10 mouse cellular contexts compared by ENCODE assay signal in genomic region chr2:166663250-166663961, GRCm38 (mm10). TPM values are rescaled to one million over a fixed set of nuclear protein-coding genes. Genes with fewer than 3 reads are reported as not detected.
DNase-seq lines count a peak whose midpoint lies in the region; ATAC-seq lines count a peak whose summit lies in the region.
"Had no signal": no experiment of that assay in that cellular context is flagged by ENCODE, and none has a peak within 500 bp of the region (broad histone marks: within the 10 kb centered on the region; RNA-seq: fewer than 3 reads in every experiment).

No protein-coding gene starts in this region.

- H3K4me1 ChIP-seq in heart, embryonic 16.5 days (ENCODE audit: control insufficient read depth, insufficient read depth, low read length): peaks cover 17% of the 10 kb centered on the region
- peaks cover 38% of the 10 kb centered on the region for H3K4me1 ChIP-seq in forebrain, embryonic 14.5 days (ENCODE audit: control insufficient read depth, insufficient read depth, low read length)
- peaks cover 13% of the 10 kb centered on the region for H3K4me1 ChIP-seq in kidney, embryonic 16.5 days (ENCODE audit: insufficient read depth, low read length)

- intact Hi-C loops in heart, postnatal 10 days (cut with DNase I): no loop called here

- no peak overlapping the region for H3K9ac ChIP-seq in heart, embryonic 16.5 days (ENCODE audit: low read length)
- H3K9ac ChIP-seq in forebrain, embryonic 14.5 days (ENCODE audit: low read length): no peak overlapping the region
- no peak overlapping the region for H3K9ac ChIP-seq in kidney, embryonic 16.5 days (replicated peaks; ENCODE audit: low read length)

- ATAC-seq in heart, embryonic 16.5 days (replicated peaks; ENCODE audit: extremely low read depth, insufficient read depth, low FRiP score): 0 out of 2 replicates have a peak, but pooled peaks have one; percentile 10
- 0 out of 2 replicates have a peak, but pooled peaks have one; percentile 21 for ATAC-seq in forebrain, embryonic 14.5 days
- ATAC-seq in kidney, embryonic 16.5 days (ENCODE audit: low FRiP score, low TSS enrichment): no peak
- ATAC-seq: intestine, postnatal 0 days had no signal

- H3K4me3 ChIP-seq in heart, embryonic 16.5 days (ENCODE audit: low read length): no peak overlapping the region
- H3K4me3 ChIP-seq in forebrain, embryonic 14.5 days (ENCODE audit: low read depth, low read length): no peak overlapping the region
- H3K4me3 ChIP-seq in kidney, embryonic 16.5 days (ENCODE audit: low read length): no peak overlapping the region
- H3K4me3 ChIP-seq: erythroblast, embryonic 14.5 days had no signal

- H3K9me3 ChIP-seq in heart, embryonic 16.5 days (replicated peaks; ENCODE audit: control insufficient read depth, low read length): no peaks in the 10 kb centered on the region
- H3K9me3 ChIP-seq in forebrain, embryonic 14.5 days (replicated peaks; ENCODE audit: control insufficient read depth, low read length): no peaks in the 10 kb centered on the region
- H3K9me3 ChIP-seq in kidney, embryonic 16.5 days (ENCODE audit: low read length): no peaks in the 10 kb centered on the region

- H3K36me3 ChIP-seq in heart, embryonic 16.5 days (ENCODE audit: control insufficient read depth, insufficient read depth): no peaks in the 10 kb centered on the region
- no peaks in the 10 kb centered on the region for H3K36me3 ChIP-seq in forebrain, embryonic 14.5 days (ENCODE audit: control insufficient read depth, insufficient read depth, low read length)
- no peaks in the 10 kb centered on the region for H3K36me3 ChIP-seq in kidney, embryonic 16.5 days (ENCODE audit: insufficient read depth, low read length)

- H3K4me2 ChIP-seq in heart, embryonic 16.5 days (ENCODE audit: low read depth, low read length): no peak overlapping the region
- H3K4me2 ChIP-seq in forebrain, embryonic 14.5 days (ENCODE audit: low read length): no peak overlapping the region
- H3K4me2 ChIP-seq in kidney, embryonic 16.5 days (replicated peaks; ENCODE audit: low read depth, low read length): no peak overlapping the region

- 90% methylated on average over 9 of the region's 9 CpGs for WGBS in heart, embryonic 16.5 days
- 73% methylated on average over 9 of the region's 9 CpGs for WGBS in forebrain, embryonic 14.5 days
- WGBS in kidney, embryonic 16.5 days: 83% methylated on average over 9 of the region's 9 CpGs

- H3K27ac ChIP-seq in heart, embryonic 16.5 days (ENCODE audit: low read length): no peak overlapping the region
- peak overlapping the region; percentile 29; the same call in 1 of the 2 replicates for H3K27ac ChIP-seq in forebrain, embryonic 14.5 days (ENCODE audit: low read depth, low read length)
- no peak overlapping the region for H3K27ac ChIP-seq in kidney, embryonic 16.5 days (ENCODE audit: low read length)

- H3K27me3 ChIP-seq in heart, embryonic 16.5 days (ENCODE audit: control insufficient read depth, insufficient read depth, low read length): no peaks in the 10 kb centered on the region
- no peaks in the 10 kb centered on the region for H3K27me3 ChIP-seq in forebrain, embryonic 14.5 days (replicated peaks; ENCODE audit: control insufficient read depth, insufficient read depth, low read length)
- H3K27me3 ChIP-seq in kidney, embryonic 16.5 days (ENCODE audit: insufficient read depth, low read length): no peaks in the 10 kb centered on the region

- no peak for DNase-seq in heart, postnatal 10 days
- DNase-seq in forebrain, embryonic 14.5 days (ENCODE audit: low spot score): no peak
- peak; percentile 62 for DNase-seq in mesoderm, embryonic 11.5 days (ENCODE audit: low read depth, low spot score)
- DNase-seq in thymus, postnatal 0 days (ENCODE audit: low spot score): peak; percentile 84
- no peak for DNase-seq in gastrocnemius, adult 18-20 months (ENCODE audit: low spot score)
- no peak for DNase-seq in urinary bladder, postnatal 36 days (ENCODE audit: low spot score in 2 of 2)

RNA-seq across cellular contexts. Expression of gene Prex1, which starts 50.2 kb away (rescaled TPM):
- polyA plus RNA-seq in heart, embryonic 16.5 days (2015; fragmentation: Nextera tagmentation; extraction: Ambion mirVana): 9.9 and 11.6 TPM in 2 replicates
- total RNA-seq in heart, postnatal 10 days (2021): 10 to 100 TPM; 12.1 to 17.7 TPM
- polyA plus RNA-seq in forebrain, embryonic 14.5 days (2014; fragmentation: Nextera tagmentation; extraction: Ambion mirVana): 28.4 and 34.4 TPM in 2 replicates
- 41.9 and 49.8 TPM in 2 replicates for polyA plus RNA-seq in thymus, postnatal 0 days (2015; fragmentation: Nextera tagmentation; extraction: Ambion mirVana)
- 15.7 and 17.8 TPM in 2 replicates for polyA plus RNA-seq in kidney, embryonic 16.5 days (2015; fragmentation: Nextera tagmentation; extraction: Ambion mirVana)
- total RNA-seq in gastrocnemius, adult 18-20 months (2021): 1 to 10 TPM; 3.4 to 5.1 TPM

Comparison
In these comparisons a context has a peak if more than half of its experiments do, and no peak if none do; other contexts are left out.
1. DNase-seq: peak in mesoderm, embryonic 11.5 days (single experiment) and thymus, postnatal 0 days (single experiment); none in heart, postnatal 10 days (0 of 2), forebrain, embryonic 14.5 days (single experiment), gastrocnemius, adult 18-20 months (single experiment) and urinary bladder, postnatal 36 days (0 of 2).